Comparison of ENCODE assay signal across 8 mouse cellular contexts in the genomic region with DNA sequence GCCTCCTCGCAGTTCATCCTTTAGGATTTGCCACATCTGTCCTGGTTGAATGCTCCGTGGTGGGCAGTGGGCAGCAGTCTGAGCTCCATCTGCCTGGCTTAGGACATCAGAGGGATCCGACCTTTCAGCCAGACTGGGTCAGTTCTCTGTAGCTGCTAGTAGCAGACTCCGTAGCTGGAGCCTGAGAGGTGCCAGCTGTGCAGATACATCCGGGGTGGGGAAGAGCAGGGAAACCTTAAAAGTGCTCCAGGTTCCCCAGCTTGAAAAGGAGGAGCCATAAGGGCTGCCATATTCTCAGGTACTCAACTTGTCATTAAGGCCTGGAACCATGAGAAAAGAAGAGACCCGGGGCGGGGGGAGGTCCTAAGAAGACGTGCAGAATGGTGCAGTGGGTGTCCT. TPM values are rescaled to one million over a fixed set of nuclear protein-coding genes. Genes with fewer than 3 reads are reported as not detected.
DNase-seq lines count a peak whose midpoint lies in the region; ATAC-seq and TF ChIP-seq lines count a peak whose summit lies in the region.

No protein-coding gene starts in this region.

- H3K9ac ChIP-seq in lung, postnatal 0 days (replicated peaks; ENCODE audit: low read depth) = no peak overlapping the region; the same call in 1 of the 2 replicates
- H3K9ac ChIP-seq in forebrain, embryonic 14.5 days (ENCODE audit: low read length) = no peak overlapping the region
- peak overlapping the region; percentile 51; the same call in 1 of the 2 replicates for H3K9ac ChIP-seq in liver, embryonic 11.5 days (ENCODE audit: low read depth, low read length)
- peak overlapping the region; percentile 60; the same call in 1 of the 2 replicates for H3K9ac ChIP-seq in stomach, embryonic 14.5 days (replicated peaks; ENCODE audit: low read depth, low read length)

- intact Hi-C loops in left cerebral cortex, postnatal 10 days (cut with DNase I) = no loop called here

- peak overlapping the region; percentile 34 for H3K4me3 ChIP-seq in lung, postnatal 0 days (ENCODE audit: low read depth, low read length)
- H3K4me3 ChIP-seq in forebrain, embryonic 14.5 days (ENCODE audit: low read depth, low read length) = peak overlapping the region; percentile 35; the same call in 1 of the 2 replicates
- peak overlapping the region; percentile 63 for H3K4me3 ChIP-seq in liver, embryonic 11.5 days (ENCODE audit: low read depth, low read length)
- peak overlapping the region; percentile 45 for H3K4me3 ChIP-seq in stomach, embryonic 14.5 days (ENCODE audit: low read depth, low read length)

- H3K9me3 ChIP-seq in lung, postnatal 0 days (ENCODE audit: low read length) = no peaks in the 10 kb centered on the region
- 0 out of 2 replicates have a peak, but pooled peaks cover 4% of the 10 kb centered on the region for H3K9me3 ChIP-seq in forebrain, embryonic 14.5 days (replicated peaks; ENCODE audit: control insufficient read depth, low read length)
- H3K9me3 ChIP-seq in liver, embryonic 11.5 days (ENCODE audit: control insufficient read depth, low read length) = no peaks in the 10 kb centered on the region
- no peaks in the 10 kb centered on the region for H3K9me3 ChIP-seq in stomach, embryonic 14.5 days (ENCODE audit: control insufficient read depth, low read depth, low read length)

- TF ChIP-seq EP300 in lung, postnatal 0 days (IDR thresholded peaks at IDR 0.05) = no peak

- H3K4me1 ChIP-seq in lung, postnatal 0 days (ENCODE audit: insufficient read depth, low read depth, low read length) = no peaks in the 10 kb centered on the region
- no peaks in the 10 kb centered on the region for H3K4me1 ChIP-seq in forebrain, embryonic 14.5 days (ENCODE audit: control insufficient read depth, insufficient read depth, low read length)
- H3K4me1 ChIP-seq in liver, embryonic 11.5 days (replicated peaks; ENCODE audit: control insufficient read depth, insufficient read depth, low read length) = peaks cover 17% of the 10 kb centered on the region
- H3K4me1 ChIP-seq in stomach, embryonic 14.5 days (ENCODE audit: control insufficient read depth, insufficient read depth, low read length) = 0 out of 2 replicates have a peak, but pooled peaks cover 3% of the 10 kb centered on the region

- peak overlapping the region; percentile 84 for H3K4me2 ChIP-seq in lung, postnatal 0 days (replicated peaks; ENCODE audit: low read depth, low read length)
- peak overlapping the region; percentile 67 for H3K4me2 ChIP-seq in forebrain, embryonic 14.5 days (ENCODE audit: low read length)
- peak overlapping the region; percentile 96 for H3K4me2 ChIP-seq in liver, embryonic 11.5 days
- H3K4me2 ChIP-seq in stomach, embryonic 14.5 days (replicated peaks; ENCODE audit: low read depth, low read length) = peak overlapping the region; percentile 88

- H3K27ac ChIP-seq in lung, postnatal 0 days (ENCODE audit: low read length) = no peak overlapping the region
- no peak overlapping the region for H3K27ac ChIP-seq in forebrain, embryonic 14.5 days (ENCODE audit: low read depth, low read length)
- H3K27ac ChIP-seq in liver, embryonic 11.5 days (ENCODE audit: low read depth, low read length) = no peak overlapping the region
- H3K27ac ChIP-seq in stomach, embryonic 14.5 days (ENCODE audit: low read length) = no peak overlapping the region

- no peak for TF ChIP-seq CTCF in lung, postnatal 0 days (IDR thresholded peaks at IDR 0.05)

- DNase-seq in lung, postnatal 0 days (ENCODE audit: low spot score) = peak; percentile 37
- DNase-seq in lung, postnatal 25 days (ENCODE audit: low spot score) = no peak
- no peak for DNase-seq in forebrain, embryonic 14.5 days (ENCODE audit: low spot score)
- no peak for DNase-seq in liver, embryonic 11.5 days (ENCODE audit: low spot score)
- DNase-seq in kidney, adult 11 months = no peak
- no peak for DNase-seq in left cerebral cortex, postnatal 10 days (ENCODE audit: extremely low spot score in 1 of 2, low spot score in 2 of 2)
- no peak for DNase-seq in spleen, postnatal 36 days (ENCODE audit: low spot score in 2 of 2)

- ATAC-seq in lung, postnatal 0 days = peak; percentile 44
- ATAC-seq in forebrain, embryonic 14.5 days = no peak
- no peak for ATAC-seq in liver, embryonic 11.5 days (replicated peaks; ENCODE audit: low FRiP score)
- ATAC-seq in stomach, embryonic 14.5 days (ENCODE audit: insufficient number of reproducible peaks, insufficient read depth, low FRiP score, low read depth) = no peak

- H3K36me3 ChIP-seq in lung, postnatal 0 days (ENCODE audit: insufficient read depth, low read length) = peaks cover 5% of the 10 kb centered on the region; the same call in 1 of the 2 replicates
- peaks cover 10% of the 10 kb centered on the region for H3K36me3 ChIP-seq in forebrain, embryonic 14.5 days (ENCODE audit: control insufficient read depth, insufficient read depth, low read length)
- H3K36me3 ChIP-seq in liver, embryonic 11.5 days (ENCODE audit: control insufficient read depth, insufficient read depth, low read length) = peaks cover 3% of the 10 kb centered on the region
- H3K36me3 ChIP-seq in stomach, embryonic 14.5 days (ENCODE audit: control insufficient read depth, insufficient read depth, low read length) = peaks cover 10% of the 10 kb centered on the region; the same call in 1 of the 2 replicates

- 20% methylated on average over 8 of the region's 8 CpGs for WGBS in lung, postnatal 0 days
- WGBS in forebrain, embryonic 14.5 days = 33% methylated on average over 8 of the region's 8 CpGs
- 35% methylated on average over 8 of the region's 8 CpGs for WGBS in liver, embryonic 11.5 days
- WGBS in stomach, embryonic 14.5 days = 21% methylated on average over 8 of the region's 8 CpGs

- no peaks in the 10 kb centered on the region for H3K27me3 ChIP-seq in lung, postnatal 0 days (replicated peaks; ENCODE audit: insufficient read depth, low read length)
- peaks cover 3% of the 10 kb centered on the region; the same call in 1 of the 2 replicates for H3K27me3 ChIP-seq in forebrain, embryonic 14.5 days (replicated peaks; ENCODE audit: control insufficient read depth, insufficient read depth, low read length)
- peaks cover 4% of the 10 kb centered on the region; the same call in 1 of the 2 replicates for H3K27me3 ChIP-seq in liver, embryonic 11.5 days (replicated peaks; ENCODE audit: control insufficient read depth, insufficient read depth, low read length)
- H3K27me3 ChIP-seq in stomach, embryonic 14.5 days (ENCODE audit: control insufficient read depth, insufficient read depth, low read length) = no peaks in the 10 kb centered on the region

RNA-seq across cellular contexts. Expression of gene Erfe, which starts 0.4 kb away (rescaled TPM):
- polyA plus RNA-seq in lung, postnatal 0 days (2015; fragmentation: Nextera tagmentation; extraction: Ambion mirVana) = 0.47 and 0.71 TPM in 2 replicates
- 0.12 and 0.27 TPM in 2 replicates for polyA plus RNA-seq in forebrain, embryonic 14.5 days (2014; fragmentation: Nextera tagmentation; extraction: Ambion mirVana)
- 3.1 and 4.1 TPM in 2 replicates for polyA plus RNA-seq in liver, embryonic 11.5 days (2014; fragmentation: Nextera tagmentation; extraction: Ambion mirVana)
- polyA plus RNA-seq in stomach, embryonic 14.5 days (2014; fragmentation: Nextera tagmentation; extraction: Ambion mirVana) = 2.1 and 2.5 TPM in 2 replicates
- total RNA-seq in left cerebral cortex, postnatal 10 days (2021) = under 1 TPM; 0.39 to 0.41 TPM

RNA-seq across cellular contexts. Expression of gene Klhl30, which starts 15.0 kb away (rescaled TPM):
- polyA plus RNA-seq in lung, postnatal 0 days (2015; fragmentation: Nextera tagmentation; extraction: Ambion mirVana) = 0.62 and 0.87 TPM in 2 replicates
- 0.05 and 0.06 TPM in 2 replicates for polyA plus RNA-seq in forebrain, embryonic 14.5 days (2014; fragmentation: Nextera tagmentation; extraction: Ambion mirVana)
- polyA plus RNA-seq in liver, embryonic 11.5 days (2014; fragmentation: Nextera tagmentation; extraction: Ambion mirVana) = 0.17 and 0.64 TPM in 2 replicates
- 0.41 and 0.64 TPM in 2 replicates for polyA plus RNA-seq in stomach, embryonic 14.5 days (2014; fragmentation: Nextera tagmentation; extraction: Ambion mirVana)
- total RNA-seq in left cerebral cortex, postnatal 10 days (2021) = not detected

RNA-seq across cellular contexts. Expression of gene Ilkap, which starts 32.8 kb away (rescaled TPM):
- 90.5 and 94.0 TPM in 2 replicates for polyA plus RNA-seq in lung, postnatal 0 days (2015; fragmentation: Nextera tagmentation; extraction: Ambion mirVana)
- 151 and 162 TPM in 2 replicates for polyA plus RNA-seq in forebrain, embryonic 14.5 days (2014; fragmentation: Nextera tagmentation; extraction: Ambion mirVana)
- 159 and 168 TPM in 2 replicates for polyA plus RNA-seq in liver, embryonic 11.5 days (2014; fragmentation: Nextera tagmentation; extraction: Ambion mirVana)
- polyA plus RNA-seq in stomach, embryonic 14.5 days (2014; fragmentation: Nextera tagmentation; extraction: Ambion mirVana) = 134 and 146 TPM in 2 replicates
- 10 to 100 TPM; 62.9 to 68.6 TPM for total RNA-seq in left cerebral cortex, postnatal 10 days (2021)

RNA-seq across cellular contexts. Expression of gene Espnl, which starts 43.9 kb away (rescaled TPM):
- polyA plus RNA-seq in lung, postnatal 0 days (2015; fragmentation: Nextera tagmentation; extraction: Ambion mirVana) = not detected in 2 replicates
- polyA plus RNA-seq in forebrain, embryonic 14.5 days (2014; fragmentation: Nextera tagmentation; extraction: Ambion mirVana) = 0.08 and 0.09 TPM in 2 replicates
- polyA plus RNA-seq in liver, embryonic 11.5 days (2014; fragmentation: Nextera tagmentation; extraction: Ambion mirVana) = 0.05 and 0.10 TPM in 2 replicates
- not detected in 2 replicates for polyA plus RNA-seq in stomach, embryonic 14.5 days (2014; fragmentation: Nextera tagmentation; extraction: Ambion mirVana)
- total RNA-seq in left cerebral cortex, postnatal 10 days (2021) = under 1 TPM; 0.13 to 0.14 TPM

RNA-seq across cellular contexts. Expression of gene Hes6, which starts 48.0 kb away (rescaled TPM):
- polyA plus RNA-seq in lung, postnatal 0 days (2015; fragmentation: Nextera tagmentation; extraction: Ambion mirVana) = 63.7 and 75.1 TPM in 2 replicates
- polyA plus RNA-seq in forebrain, embryonic 14.5 days (2014; fragmentation: Nextera tagmentation; extraction: Ambion mirVana) = 217 and 240 TPM in 2 replicates
- polyA plus RNA-seq in liver, embryonic 11.5 days (2014; fragmentation: Nextera tagmentation; extraction: Ambion mirVana) = 50.8 and 51.8 TPM in 2 replicates
- polyA plus RNA-seq in stomach, embryonic 14.5 days (2014; fragmentation: Nextera tagmentation; extraction: Ambion mirVana) = 65.7 and 78.1 TPM in 2 replicates
- 10 to 100 TPM; 26.6 to 27.3 TPM for total RNA-seq in left cerebral cortex, postnatal 10 days (2021)

Comparison
In these comparisons a context has a peak if more than half of its experiments do, and no peak if none do; other contexts are left out.
1. H3K9ac ChIP-seq: peak in liver, embryonic 11.5 days (single experiment) and stomach, embryonic 14.5 days (single experiment); none in lung, postnatal 0 days (single experiment) and forebrain, embryonic 14.5 days (single experiment).
2. Peak in every context shown above with its lines, with median percentiles within 50 percentile points of each other: H3K4me2 ChIP-seq and H3K4me3 ChIP-seq.